Mouse (Mus musculus): ENCODE results near the gene Bcl11a. TPM values are rescaled to one million over a fixed set of nuclear protein-coding genes. Genes with fewer than 3 reads are reported as not detected.

Bcl11a gene
- total and polyA plus RNA-seq, 3 experiments = 37.0 to 112 (median 83.8) TPM

- Histone ChIP-seq H3K9ac (ENCODE audit: control insufficient read depth, low read depth, low read length, poor library complexity, severe bottlenecking) (no peak overlapping the region), H3K27ac (ENCODE audit: control insufficient read depth, low read depth, low read length) (no peak overlapping the region), H3K4me1 (ENCODE audit: control insufficient read depth in 1 of 2, insufficient read depth in 2 of 2, low read length in 2 of 2) (no peaks in the 10 kb centered on the region), H3K9me3 (replicated peaks; ENCODE audit: insufficient read depth, low read length) (no peaks in the 10 kb centered on the region), H3K36me3 (ENCODE audit: control insufficient read depth in 1 of 2, insufficient read depth in 2 of 2, low read length in 2 of 2) (peaks cover 20 to 51% of the 10 kb centered on the region in 2 experiments), H3K79me2 (ENCODE audit: control insufficient read depth, insufficient read depth, low read length, poor library complexity) (peaks cover 21% of the 10 kb centered on the region), H3K4me3 (ENCODE audit: control insufficient read depth in 1 of 2, insufficient read depth in 1 of 2, low read depth in 2 of 2, low read length in 2 of 2) (no peak overlapping the region), H3K27me3 (ENCODE audit: control insufficient read depth in 1 of 2, insufficient read depth in 2 of 2, low read length in 2 of 2) (no peaks in the 10 kb centered on the region)
- no peak for DNase-seq (ENCODE audit: low read depth, low spot score)
- TF ChIP-seq TCF12 (IDR thresholded peaks at IDR 0.05; ENCODE audit: low read depth, low read length) (no peak), CTCF (IDR thresholded peaks at IDR 0.05 in 2 of 3, conservative IDR thresholded peaks at IDR 0.05 in 1 of 3; ENCODE audit: control insufficient read depth in 1 of 3, insufficient read depth in 1 of 3, low read depth in 2 of 3, low read length in 3 of 3, poor library complexity in 1 of 3, severe bottlenecking in 1 of 3) (no peak), HCFC1 (IDR thresholded peaks at IDR 0.05; ENCODE audit: low read depth, low read length) (no peak), JUND (IDR thresholded peaks at IDR 0.05; ENCODE audit: low read depth, low read length) (no peak), MEF2A (IDR thresholded peaks at IDR 0.05; ENCODE audit: extremely low read depth, insufficient replicate concordance, low read depth, low read length, poor library complexity, severe bottlenecking) (no peak), KAT2A (conservative IDR thresholded peaks at IDR 0.05; ENCODE audit: low read depth, low read length) (no peak), ETS1 (IDR thresholded peaks at IDR 0.05; ENCODE audit: low read depth, low read length) (no peak), NELFE (IDR thresholded peaks at IDR 0.05; ENCODE audit: low read depth, low read length) (no peak), SMC3 (IDR thresholded peaks at IDR 0.05; ENCODE audit: low read depth, low read length) (no peak), GATA1 (IDR thresholded peaks at IDR 0.05; ENCODE audit: low read depth, low read length) (no peak), MXI1 (IDR thresholded peaks at IDR 0.05; ENCODE audit: low read depth, low read length) (no peak)
These were observed 86.2 kb downstream of the Bcl11a start for GRCm38 (mm10) chr11:24164065-24164464.

- H3K36me3 ChIP-seq (ENCODE audit: control insufficient read depth in 1 of 2, insufficient read depth in 2 of 2, low read length in 2 of 2) = peaks cover 0 to 24% of the 10 kb centered on the region in 2 experiments; a peak in 3 of 4 replicates
- no peak overlapping the region for H3K9ac ChIP-seq (ENCODE audit: control insufficient read depth, low read depth, low read length, poor library complexity, severe bottlenecking)
- H3K9me3 ChIP-seq (replicated peaks; ENCODE audit: insufficient read depth, low read length) = no peaks in the 10 kb centered on the region
- H3K27me3 ChIP-seq (ENCODE audit: control insufficient read depth in 1 of 2, insufficient read depth in 2 of 2, low read length in 2 of 2) = no peaks in the 10 kb centered on the region
- no peaks in the 10 kb centered on the region for H3K4me1 ChIP-seq (ENCODE audit: control insufficient read depth in 1 of 2, insufficient read depth in 2 of 2, low read length in 2 of 2)
- peak; percentile 52; the same call in 1 of the 2 replicates for TF ChIP-seq POLR2AphosphoS2 (IDR thresholded peaks at IDR 0.05; ENCODE audit: low read length)
- TF ChIP-seq NELFE (IDR thresholded peaks at IDR 0.05; ENCODE audit: low read depth, low read length) = 0 out of 2 replicates have a peak, but pooled peaks have one; percentile 25
- TF ChIP-seq ZMIZ1 (IDR thresholded peaks at IDR 0.05; ENCODE audit: low read depth, low read length) = 0 out of 2 replicates have a peak, but pooled peaks have one; percentile 66
- TF ChIP-seq POLR2A (IDR thresholded peaks at IDR 0.05; ENCODE audit: control insufficient read depth in 1 of 2, insufficient read depth in 1 of 2, low read depth in 1 of 2, low read length in 2 of 2, poor library complexity in 1 of 2) = peak in 1 of 2 experiments; percentile 43; a peak in 1 of 4 replicates
- no peak for TF ChIP-seq TCF12 (IDR thresholded peaks at IDR 0.05; ENCODE audit: low read depth, low read length)
- H3K79me2 ChIP-seq (ENCODE audit: control insufficient read depth, insufficient read depth, low read length, poor library complexity) = 0 out of 2 replicates have a peak, but pooled peaks cover 1% of the 10 kb centered on the region
- no peak overlapping the region for H3K4me3 ChIP-seq (ENCODE audit: control insufficient read depth in 1 of 2, insufficient read depth in 1 of 2, low read depth in 2 of 2, low read length in 2 of 2)
- H3K27ac ChIP-seq (ENCODE audit: control insufficient read depth, low read depth, low read length) = no peak overlapping the region
- DNase-seq (ENCODE audit: low read depth, low spot score) = peak; percentile 25
These were observed 93.9 kb downstream of the Bcl11a start for GRCm38 (mm10) chr11:24171675-24172285.

Data from MEL (cell line).